18 mouse cellular contexts compared by ENCODE assay signal in the genomic region with DNA sequence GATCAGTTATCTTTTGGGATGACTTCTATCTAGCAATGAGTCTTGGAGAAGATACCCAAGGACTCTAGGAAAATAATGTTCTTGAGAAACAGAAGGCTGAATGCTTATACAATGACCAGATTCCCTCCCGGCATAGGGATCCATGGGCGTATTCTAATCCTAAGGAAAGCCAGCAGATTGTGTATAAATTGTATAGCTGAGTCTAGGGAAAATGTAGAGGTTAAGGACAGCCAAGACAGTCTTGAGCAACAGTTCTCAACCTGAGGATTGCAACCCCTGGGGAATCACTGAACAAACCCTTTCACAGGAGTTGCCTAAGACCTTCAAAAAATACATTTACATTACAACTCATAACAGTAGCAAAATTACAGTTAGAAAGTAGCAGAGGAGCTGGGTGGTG. TPM values are rescaled to one million over a fixed set of nuclear protein-coding genes. Genes with fewer than 3 reads are reported as not detected.
DNase-seq lines count a peak whose midpoint lies in the region.
"Had no signal": no experiment of that assay in that cellular context is flagged by ENCODE, and none has a peak within 500 bp of the region (broad histone marks: within the 10 kb centered on the region; RNA-seq: fewer than 3 reads in every experiment).

No protein-coding gene starts in this region.

- DNase-seq in 3T3-L1 (ENCODE audit: low read depth, low spot score): peak; percentile 9
- DNase-seq in NIH3T3 (ENCODE audit: low read depth): peak; percentile 14
- peak; percentile 68 for DNase-seq in fat pad, adult 2 months (ENCODE audit: extremely low read depth, low read depth, low spot score)
- DNase-seq in spleen, adult 12 weeks (ENCODE audit: low spot score): no peak
- no peak for DNase-seq in adrenal gland, postnatal 25 days
- no peak for DNase-seq in right cerebral cortex, postnatal 25 days
- DNase-seq: adrenal gland, adult 8-10 months; adrenal gland, postnatal 14 days; B cell, adult 2 months; cerebellum, adult 11 months; cerebellum, adult 18-20 months; cerebellum, adult 8-10 months; cerebellum, adult 9-11 months; cerebellum, postnatal 14 days; cerebellum, postnatal 36 days; embryo, embryonic 11 days had no signal

RNA-seq across cellular contexts. Expression of a gene that starts 2.5 kb away (rescaled TPM):
- 40.6 and 46.7 TPM in 2 replicates for total RNA-seq in adrenal gland, postnatal 25 days (2021)

RNA-seq across cellular contexts. Expression of a gene that starts 48.0 kb away (rescaled TPM):
- 6.1 and 6.6 TPM in 2 replicates for total RNA-seq in adrenal gland, postnatal 25 days (2021)

RNA-seq across cellular contexts. Expression of a gene that starts 50.3 kb away (rescaled TPM):
- 0.14 and 0.30 TPM in 2 replicates for total RNA-seq in adrenal gland, postnatal 25 days (2021)
- total RNA-seq: CH12.LX; common myeloid progenitor, adult 5-6 weeks had no signal

Comparison
In these comparisons a context has a peak if more than half of its experiments do, and no peak if none do; other contexts are left out.
1. DNase-seq: peak in 3T3-L1 (single experiment), NIH3T3 (single experiment) and fat pad, adult 2 months (single experiment); none in spleen, adult 12 weeks (single experiment), adrenal gland, postnatal 25 days (single experiment) and right cerebral cortex, postnatal 25 days (single experiment).